20 mouse cellular contexts compared by ENCODE assay signal in the genomic region with DNA sequence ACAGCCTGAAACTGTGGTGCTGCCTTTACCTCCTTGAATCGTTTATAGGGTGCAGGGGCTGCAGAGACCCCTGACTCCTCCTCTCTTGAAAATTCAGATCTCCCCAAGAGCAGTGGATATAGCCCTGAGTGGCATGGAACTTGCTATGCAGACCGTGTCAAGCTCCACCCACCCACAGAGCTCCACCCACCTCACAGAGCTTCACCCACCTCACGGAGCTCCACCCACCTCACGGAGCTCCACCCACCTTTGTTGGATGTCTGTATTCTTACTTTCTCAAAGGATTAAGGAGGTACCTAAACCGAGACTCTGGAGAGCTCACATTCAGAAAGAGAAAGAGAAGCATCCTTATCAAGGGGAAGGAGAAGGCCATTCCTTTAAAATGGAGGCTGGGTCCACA.
"Had no signal": no experiment of that assay in that cellular context is flagged by ENCODE, and none has a peak within 500 bp of the region (broad histone marks: within the 10 kb centered on the region; RNA-seq: fewer than 3 reads in every experiment).

No protein-coding gene starts in this region.

- H3K4me3 ChIP-seq: liver, embryonic 15.5 days; lung, embryonic 15.5 days; megakaryocyte, embryonic 14.5 days; midbrain, embryonic 13.5 days; midbrain, embryonic 15.5 days; neural tube, embryonic 12.5 days had no signal

- H3K4me1 ChIP-seq: liver, embryonic 15.5 days; megakaryocyte, embryonic 14.5 days; midbrain, embryonic 13.5 days; midbrain, embryonic 15.5 days; neural tube, embryonic 12.5 days had no signal

- H3K9ac ChIP-seq: liver, embryonic 15.5 days; liver, postnatal 0 days; lung, embryonic 15.5 days; midbrain, embryonic 13.5 days; midbrain, embryonic 15.5 days; neural tube, embryonic 12.5 days had no signal

- H3K27ac ChIP-seq: liver, embryonic 15.5 days; lung, embryonic 15.5 days; macrophage; midbrain, embryonic 13.5 days; midbrain, embryonic 15.5 days; neural tube, embryonic 12.5 days had no signal

- ATAC-seq: liver, postnatal 0 days; lung, postnatal 0 days; midbrain, embryonic 13.5 days; midbrain, embryonic 15.5 days had no signal

- H3K9me3 ChIP-seq: liver, embryonic 15.5 days; lung, embryonic 15.5 days; megakaryocyte, embryonic 14.5 days; midbrain, embryonic 13.5 days; midbrain, embryonic 15.5 days; neural tube, embryonic 12.5 days had no signal

- H3K36me3 ChIP-seq: liver, embryonic 15.5 days; lung, embryonic 15.5 days; midbrain, embryonic 13.5 days; midbrain, embryonic 15.5 days; neural tube, embryonic 12.5 days had no signal

- DNase-seq: liver, postnatal 0 days; lung, adult 2 months; lung, postnatal 14 days; lung, postnatal 36 days; retina, postnatal 1 day; right cerebral cortex, adult 18-20 months; right cerebral cortex, postnatal 25 days; right cerebral cortex, postnatal 4 days; spleen, adult 18-20 months; thymus, adult 18-20 months; thymus, postnatal 14 days; thymus, postnatal 36 days had no signal
